Mouse (Mus musculus): ENCODE results near the gene Slc38a6. TPM values are rescaled to one million over a fixed set of nuclear protein-coding genes. Genes with fewer than 3 reads are reported as not detected.
A peak's percentile ranks its signal among the peaks of the same experiment; 100 is the strongest.

Slc38a6 gene
- 8.3 and 8.9 TPM in 2 replicates for total RNA-seq (2021)
- long read RNA-seq, experiment 1, partial matches to known transcripts: 1 of 1 reads
- long read RNA-seq, experiment 1, other reads (novel, unspliced or antisense): 0 of 1 reads
- long read RNA-seq, experiment 2, partial matches to known transcripts: 0 of 1 reads
- long read RNA-seq, experiment 2, other reads (novel, unspliced or antisense): 1 of 1 reads

DNA sequence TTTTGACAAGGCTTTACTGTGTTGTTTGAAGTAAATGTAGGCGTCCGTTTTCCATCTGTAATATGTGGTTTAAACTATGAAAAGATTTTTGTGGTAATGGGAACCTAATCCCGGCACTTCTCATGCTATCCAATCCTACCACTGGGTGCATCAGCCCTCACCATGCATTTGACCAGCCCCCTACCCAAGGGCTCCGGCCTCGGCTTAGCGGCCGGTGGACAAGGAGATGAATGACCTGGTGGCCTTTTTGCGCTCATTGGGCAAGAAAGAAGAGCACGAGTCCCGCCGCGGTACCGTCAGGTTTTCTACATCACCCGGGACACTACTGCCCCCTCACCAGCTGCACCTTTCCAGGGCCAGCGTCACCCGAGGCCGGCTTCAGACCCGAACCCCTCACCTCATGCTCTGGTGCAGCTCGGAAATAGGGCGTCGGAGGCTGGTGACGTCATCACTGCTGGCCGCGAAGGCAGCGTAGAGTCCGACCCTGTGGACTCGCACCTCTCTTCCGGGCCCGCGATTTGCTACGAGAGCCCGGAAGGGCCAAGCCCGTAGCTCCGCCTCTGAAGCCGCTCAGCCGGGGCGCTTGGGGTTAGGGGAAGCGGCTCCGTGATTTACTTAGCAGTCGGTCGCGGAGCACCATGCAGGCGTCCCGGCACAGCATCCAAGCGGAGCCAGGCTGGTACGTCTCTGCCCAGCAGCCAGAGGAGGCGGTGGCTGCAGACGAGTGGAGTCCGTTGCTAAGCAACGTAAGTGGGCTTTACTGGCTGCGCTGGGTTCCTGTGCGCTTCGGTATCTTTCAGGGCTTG, at the start of gene Slc38a6, which contains the start of gene Trmt5:
Slc38a6 (plus strand) TSS at position 493 of the 806 bp plus-strand sequence.
Trmt5 (minus strand) TSS at position 424 of the 806 bp plus-strand sequence.
- DNase-seq: peak; percentile 95

DNA sequence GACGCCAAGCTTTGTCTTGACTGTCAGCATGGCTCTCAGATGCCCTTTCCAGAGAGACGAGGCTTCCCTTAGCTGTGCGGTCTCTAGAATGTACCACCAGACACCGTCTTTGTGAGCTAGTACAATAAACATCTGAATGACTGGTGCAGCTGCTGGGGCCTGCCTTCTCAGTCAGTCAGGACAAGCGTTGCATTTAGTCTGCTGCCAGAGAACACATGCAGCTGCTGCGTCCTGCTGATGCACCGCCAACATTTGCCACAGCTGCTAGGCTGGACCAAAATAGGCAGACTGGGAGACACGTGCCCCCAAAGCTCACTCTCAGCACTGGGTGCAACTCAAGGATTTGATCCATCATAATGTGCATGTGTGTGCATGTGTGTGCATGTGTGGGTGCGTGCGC, 44.6 kb upstream of the Slc38a6 start:
- DNase-seq: no peak

DNA sequence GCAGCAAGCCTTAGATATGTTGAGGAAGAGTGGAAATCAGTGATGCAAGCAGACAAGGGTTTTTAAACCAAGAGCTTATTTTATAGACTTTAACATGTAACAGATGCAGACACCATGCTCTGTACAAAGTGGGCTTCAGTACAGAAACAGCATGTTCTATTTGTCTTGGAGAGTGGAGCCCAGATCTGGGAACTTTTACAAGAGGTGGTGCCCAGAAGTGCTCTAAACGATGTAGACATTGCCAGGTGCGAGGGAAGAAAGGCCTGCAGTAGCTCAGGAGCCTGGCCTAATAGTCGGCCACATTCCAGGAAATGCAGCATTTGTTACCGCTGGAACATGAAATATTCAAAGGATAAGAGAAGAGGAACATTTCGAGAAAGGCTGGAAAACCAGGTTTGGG, 40.9 kb upstream of the Slc38a6 start:
- DNase-seq: no peak

DNA sequence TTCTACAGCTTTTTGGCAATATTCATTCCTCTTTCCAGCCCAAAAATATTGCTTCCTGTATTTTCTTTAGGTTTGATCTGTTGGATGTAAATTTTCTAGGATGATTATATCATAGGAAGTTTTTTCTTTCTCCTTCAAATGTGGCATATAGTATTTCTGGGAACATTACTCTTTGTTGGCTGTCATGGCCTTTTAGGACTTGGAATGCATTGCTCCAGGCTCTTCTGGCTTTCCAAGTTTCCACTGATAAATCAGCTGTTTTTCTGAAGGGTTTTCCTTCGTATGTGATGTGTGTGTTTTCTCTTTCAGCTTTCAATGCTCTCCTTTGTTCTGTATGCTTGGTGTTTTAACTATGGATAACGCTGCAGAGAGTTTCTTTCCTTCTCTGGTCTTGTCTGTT, 31.6 kb upstream of the Slc38a6 start:
- DNase-seq: no peak

DNA sequence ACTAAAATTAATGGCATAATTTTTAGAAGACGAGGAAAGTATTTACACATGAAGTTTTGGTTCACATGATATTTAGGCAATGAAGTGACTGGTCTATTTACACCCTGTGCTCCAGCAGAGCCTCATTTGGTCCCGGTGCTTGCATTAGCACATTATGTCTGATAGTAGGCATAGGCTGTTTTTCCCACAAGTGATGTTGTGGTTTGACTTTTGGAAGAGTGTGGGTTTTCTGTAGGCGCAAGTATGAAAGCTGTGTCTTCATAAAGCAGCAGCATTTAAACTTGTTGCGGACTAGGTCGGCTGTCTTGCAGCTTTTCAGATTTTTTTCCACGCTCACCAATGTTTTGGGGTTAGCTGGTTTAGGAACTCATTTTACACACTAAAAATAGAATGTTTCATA, 27.3 kb upstream of the Slc38a6 start:
- no peak for DNase-seq

DNA sequence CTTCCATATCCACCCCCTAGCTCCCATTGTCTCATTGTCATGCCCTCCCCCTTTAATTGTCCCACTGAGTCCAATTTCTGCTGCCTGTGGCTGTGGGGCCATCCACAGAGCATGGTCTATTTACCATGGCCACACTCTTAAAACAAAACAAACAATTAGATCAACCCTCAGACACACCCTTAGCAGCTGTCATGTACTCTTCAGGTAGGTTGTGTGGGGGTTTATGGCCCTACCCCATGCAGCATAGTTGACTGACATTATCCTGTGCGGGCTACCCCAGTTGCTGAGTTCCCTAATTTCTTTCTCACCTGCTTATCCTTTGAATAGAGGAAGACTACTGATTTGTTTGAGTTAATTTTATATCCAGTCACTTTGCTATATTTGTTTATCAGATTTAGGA, 26.2 kb upstream of the Slc38a6 start:
- no peak for DNase-seq

DNA sequence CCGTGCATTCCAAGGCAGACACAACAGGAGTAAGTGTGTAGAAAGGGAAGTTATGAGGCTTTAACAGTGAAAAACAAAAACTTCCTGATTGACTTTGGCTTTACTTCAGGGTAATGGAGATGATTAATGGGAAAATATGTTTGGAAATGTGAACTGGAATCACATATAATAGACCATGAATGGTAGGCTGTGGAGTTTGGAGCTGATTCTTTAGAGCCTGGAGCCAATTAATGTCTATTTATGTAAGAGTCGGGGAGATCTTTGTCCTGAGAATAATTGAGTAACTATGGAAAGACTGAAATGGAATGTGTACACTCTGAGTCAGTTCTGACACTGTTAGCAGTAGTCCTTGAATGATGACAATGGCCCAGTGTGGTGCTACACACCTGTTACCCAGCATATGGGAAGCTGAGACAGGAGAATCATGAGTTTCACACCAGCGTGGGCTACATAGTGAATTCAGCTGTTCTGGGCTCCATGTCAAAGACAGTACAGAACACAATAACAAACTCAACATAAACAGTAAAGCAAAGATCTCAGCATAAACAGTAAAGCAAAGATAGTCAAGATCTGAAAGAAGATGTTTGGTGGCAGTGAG, 21.1 kb upstream of the Slc38a6 start:
- no peak for DNase-seq

DNA sequence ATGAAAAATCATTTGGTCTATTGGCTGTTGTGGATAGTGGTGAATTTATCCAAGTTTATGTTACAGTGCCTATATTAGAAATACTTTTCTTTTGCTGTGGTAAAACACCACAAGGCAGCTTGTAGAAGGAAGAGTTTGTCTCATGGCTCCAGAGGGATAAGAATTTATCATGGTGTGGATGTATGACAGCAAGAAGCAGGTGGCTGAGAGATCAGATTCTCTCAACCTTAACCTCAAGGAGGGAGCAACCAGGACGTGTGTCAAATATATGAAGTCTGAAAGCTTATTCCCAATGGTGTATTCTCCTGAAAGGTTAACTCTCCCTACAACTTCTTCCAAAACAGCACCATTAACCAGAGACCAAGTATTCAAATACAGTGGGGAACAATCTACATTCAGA, 20.0 kb upstream of the Slc38a6 start:
- DNase-seq: no peak

DNA sequence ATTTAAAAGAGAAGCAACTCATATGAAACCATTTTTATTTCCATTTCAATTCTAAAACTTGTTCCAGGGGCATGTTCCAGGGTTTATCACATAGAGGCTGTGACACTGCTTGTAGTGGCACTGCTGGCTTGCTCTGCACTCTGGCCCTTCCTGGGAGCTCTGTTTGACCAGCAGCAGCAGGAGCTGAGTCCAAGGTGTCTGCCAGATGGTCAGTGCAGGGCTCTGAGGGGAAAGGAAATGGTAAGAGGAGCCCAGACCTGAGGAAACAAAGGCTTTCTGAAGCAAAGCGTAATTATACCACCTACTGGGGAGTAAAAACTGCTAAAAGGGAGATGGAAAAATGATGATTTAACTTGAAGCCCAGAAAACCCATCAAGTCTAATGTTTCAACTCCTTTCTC, 18.1 kb upstream of the Slc38a6 start:
- DNase-seq: no peak

DNA sequence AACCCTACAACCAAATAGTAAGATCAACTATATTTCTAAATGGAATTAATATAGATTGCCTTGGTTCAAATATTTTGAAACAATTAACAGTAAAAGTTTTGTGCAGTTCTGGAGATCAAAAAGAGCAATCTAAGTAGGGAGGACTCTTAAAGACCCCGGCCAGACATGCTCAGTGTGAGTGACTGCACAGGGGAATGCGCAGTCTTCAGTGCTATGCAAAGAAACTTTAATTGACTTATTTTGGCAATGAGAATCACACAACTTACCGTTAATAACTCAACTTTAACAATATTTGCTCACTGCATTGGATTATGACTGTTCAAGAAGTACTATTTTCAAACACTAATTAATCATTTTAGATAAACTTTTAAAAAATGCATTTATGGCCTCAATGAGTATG, 17.0 kb upstream of the Slc38a6 start:
- no peak for DNase-seq

DNA sequence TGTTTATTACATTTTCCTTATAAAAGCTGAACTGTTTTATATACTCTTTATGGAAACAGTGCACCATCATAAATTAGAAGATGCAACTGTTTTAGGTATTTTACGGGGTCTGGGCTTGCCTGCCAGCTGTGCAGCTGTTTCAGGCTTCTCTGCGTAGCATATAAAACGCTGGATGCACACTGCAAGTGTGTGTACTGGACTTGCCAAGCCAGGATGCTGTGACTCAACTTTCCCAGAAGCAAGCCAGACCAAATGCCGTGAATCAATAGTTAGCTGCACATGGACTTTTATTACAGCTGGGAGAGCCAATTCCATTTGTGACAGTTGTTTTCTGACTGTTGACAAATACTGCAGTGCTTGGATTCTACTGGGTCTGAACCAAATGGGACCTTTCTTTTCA, 16.6 kb upstream of the Slc38a6 start:
- no peak for DNase-seq

DNA sequence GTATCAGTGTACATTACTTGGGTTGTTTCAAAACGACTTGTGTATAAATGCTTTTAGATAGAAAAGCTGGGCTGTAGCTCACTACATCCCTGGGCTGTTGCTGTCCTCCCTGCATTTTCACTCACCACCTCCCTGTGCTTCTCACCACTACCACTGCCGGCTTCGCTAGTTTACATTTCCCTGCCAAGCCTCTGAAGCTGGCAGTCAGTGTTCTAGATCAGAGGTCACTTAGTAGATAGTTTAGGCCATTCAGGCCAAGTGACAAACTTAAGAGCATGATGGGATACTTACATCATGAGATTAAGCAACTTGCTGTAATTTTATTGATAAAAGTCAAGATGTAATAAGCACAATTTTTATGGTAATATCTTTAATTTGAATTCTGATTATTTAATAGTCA, 11.7 kb upstream of the Slc38a6 start:
- DNase-seq: peak; percentile 16

DNA sequence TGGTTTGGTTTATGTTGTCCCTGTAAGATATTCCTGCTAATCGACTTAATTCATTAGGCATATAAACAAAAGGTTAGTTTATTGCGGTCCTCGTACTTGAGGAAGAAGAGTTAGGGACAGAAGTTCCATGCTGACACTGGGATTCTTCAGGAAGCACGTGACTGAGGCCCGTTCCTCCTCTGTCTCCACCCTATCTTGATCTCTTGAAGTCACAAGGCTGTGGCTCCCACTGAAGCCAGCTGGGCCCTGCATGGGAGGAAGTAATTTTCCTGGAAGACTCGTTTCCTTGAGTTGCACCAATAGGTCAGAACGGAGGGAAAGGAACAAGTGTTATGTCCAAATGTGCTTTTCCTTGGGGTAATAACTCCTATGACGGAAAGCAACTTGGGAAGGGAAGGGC, 1.0 kb downstream of the Slc38a6 start:
- peak; percentile 16 for DNase-seq

DNA sequence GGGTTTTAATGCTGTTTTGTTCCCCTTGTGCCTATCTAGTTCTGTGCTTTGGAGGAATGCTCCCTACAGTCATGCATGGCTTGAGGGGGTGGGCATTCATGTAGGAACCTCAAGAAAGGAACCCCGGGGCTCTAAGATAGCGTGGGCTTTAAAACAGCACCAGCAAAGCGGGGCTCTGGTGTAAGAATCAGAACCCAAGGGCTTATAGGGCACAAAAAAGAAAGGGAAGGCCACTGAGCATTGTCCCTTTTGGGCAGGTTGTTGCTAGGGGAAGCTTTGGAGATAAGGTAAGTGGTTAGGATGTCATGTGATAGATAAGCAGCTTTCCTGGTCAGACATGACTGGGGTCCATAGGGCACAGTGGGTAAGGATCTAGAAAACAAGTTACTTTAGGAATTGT, 2.0 kb downstream of the Slc38a6 start:
- no peak for DNase-seq

DNA sequence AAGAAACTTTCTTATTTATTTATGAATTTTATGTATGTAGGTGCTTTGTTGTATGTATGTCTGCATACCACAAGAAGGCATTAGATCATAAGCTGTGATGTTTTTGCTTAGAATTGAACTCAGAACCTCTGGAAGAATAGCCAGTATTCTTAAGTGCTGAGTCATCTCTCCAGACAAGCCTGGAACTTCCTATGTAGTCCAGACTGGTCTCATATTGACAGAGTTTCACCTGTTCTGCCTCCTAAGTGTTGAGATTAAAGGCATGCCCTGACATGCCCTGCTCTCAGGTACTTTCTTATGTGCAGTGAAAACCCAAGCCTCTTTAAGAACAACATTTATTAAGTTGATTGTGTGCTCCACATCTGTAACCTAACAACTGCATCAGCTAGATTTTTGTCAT, 8.3 kb downstream of the Slc38a6 start:
- no peak for DNase-seq

DNA sequence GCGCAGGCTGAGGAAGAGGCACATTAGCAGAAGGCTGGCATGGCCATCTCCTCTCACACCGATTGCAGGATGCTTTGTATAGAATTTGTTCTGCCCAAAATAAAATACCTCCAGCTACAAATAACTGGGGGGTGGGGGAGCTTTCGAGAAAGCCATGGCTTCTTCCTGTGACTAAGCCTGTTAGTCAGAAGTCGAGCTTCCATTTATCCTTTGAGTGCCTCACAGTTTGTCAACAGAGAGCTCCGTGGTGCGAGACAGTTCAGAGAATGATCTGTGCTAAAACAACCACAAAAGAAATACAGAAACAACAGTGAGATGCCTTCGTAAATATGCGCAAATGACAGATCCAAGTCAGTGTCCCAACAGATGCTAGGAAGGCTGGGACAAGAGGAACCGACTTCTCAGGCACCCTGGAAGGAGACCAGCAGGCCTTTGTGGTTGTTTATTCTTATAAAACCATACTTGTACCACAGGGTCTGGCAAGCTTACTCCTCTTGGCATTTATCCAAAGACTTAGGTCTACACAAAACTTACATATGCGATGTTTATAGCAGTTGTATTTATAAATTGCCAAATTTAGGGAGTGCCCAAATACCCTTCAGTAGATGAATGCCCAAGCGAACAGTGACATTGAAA, 9.0 kb downstream of the Slc38a6 start:
- DNase-seq: no peak

DNA sequence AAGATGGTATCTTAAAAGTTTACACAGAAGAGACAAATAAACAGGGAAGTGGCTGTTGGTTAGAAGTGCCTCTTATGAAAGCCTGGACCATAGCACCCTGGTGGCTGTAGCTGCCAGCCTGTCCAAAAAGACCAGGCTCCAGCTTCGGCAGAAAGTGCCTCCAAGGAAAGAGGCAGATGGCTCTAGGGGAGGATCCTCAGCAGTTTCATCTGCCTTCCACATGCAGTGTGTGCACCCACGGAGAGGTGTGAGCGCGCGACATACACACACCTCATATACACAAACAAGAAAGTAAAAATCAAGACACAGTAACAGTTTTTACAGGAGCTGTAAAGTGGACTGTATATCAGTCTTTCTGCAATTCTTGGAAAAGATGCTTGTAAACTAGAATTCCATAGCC, 12.0 kb downstream of the Slc38a6 start:
- DNase-seq: no peak

DNA sequence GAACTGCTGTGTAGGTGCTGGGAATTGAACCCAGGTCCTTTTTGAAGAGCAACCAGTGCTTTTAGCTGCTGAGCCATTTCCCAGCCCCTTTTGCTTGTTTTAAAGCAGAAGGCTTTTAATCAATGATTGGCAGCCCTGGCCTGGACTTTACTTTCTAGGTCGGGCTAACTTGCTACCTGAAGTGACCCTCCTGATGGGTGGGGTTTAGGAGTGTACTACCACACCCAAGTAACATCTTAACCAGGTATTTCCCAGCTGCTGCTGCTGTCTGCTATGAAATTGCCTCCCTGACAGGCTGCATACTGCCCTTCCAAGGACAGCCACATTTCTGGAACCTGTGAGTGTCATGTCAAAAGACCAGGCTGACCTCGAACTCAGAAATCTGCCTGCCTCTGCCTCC, 14.0 kb downstream of the Slc38a6 start:
- no peak for DNase-seq

DNA sequence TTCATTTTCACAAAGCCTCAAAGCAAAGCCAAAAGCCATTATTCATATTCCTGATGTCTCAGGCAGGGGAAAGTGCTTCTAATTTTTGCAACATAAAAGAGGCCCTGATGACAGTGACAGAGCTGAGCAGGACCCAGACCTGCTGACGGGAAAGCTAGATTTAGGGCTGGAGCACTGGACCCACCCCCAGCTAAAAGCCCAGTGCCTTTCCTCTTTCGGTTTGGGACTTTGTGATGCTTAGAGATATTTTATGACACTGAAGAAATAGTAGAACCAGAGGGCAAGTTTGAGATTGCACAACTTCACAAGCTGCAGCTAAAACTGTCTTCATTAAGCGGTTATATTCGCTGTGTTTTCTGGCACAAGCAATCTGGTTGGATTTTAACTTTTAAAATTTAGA, 18.1 kb downstream of the Slc38a6 start:
- DNase-seq: peak; percentile 34

DNA sequence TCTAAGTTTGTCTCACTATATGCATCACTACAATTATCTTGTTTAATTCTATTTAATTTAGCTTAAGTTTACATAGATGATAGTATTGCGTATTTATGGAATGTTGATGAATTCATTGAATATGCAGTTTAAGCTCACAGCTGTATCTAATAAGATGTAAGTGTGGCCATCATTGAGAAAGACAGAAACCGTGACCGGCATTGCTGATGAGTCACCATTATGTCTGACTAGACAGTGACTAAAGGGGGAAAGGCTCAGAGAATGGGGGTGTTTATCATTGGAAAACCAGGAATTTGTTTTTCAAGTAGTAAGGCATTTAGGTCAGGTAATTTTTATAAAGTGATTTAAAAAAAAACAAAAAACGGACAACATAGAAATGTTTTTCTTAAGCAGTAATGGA, 21.2 kb downstream of the Slc38a6 start:
- DNase-seq: no peak

DNA sequence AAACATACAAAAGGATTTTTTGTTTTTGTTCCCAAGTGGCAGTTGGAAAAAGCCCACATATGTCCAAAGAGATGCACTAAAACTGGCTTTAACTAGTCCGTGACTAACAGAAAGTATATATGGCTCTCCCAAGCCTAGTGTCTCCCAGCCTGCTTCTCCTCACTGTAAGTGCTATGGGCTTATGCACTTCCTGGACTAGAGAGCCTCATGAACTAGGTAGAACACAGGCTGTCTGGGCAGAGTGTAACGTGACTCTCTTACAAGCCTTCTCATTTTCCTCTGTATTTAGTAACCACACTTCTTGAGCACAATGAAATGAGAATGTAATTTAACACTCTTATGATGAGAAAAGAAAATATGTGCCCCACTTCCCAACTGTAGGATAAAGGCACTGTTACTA, 22.1 kb downstream of the Slc38a6 start:
- no peak for DNase-seq

DNA sequence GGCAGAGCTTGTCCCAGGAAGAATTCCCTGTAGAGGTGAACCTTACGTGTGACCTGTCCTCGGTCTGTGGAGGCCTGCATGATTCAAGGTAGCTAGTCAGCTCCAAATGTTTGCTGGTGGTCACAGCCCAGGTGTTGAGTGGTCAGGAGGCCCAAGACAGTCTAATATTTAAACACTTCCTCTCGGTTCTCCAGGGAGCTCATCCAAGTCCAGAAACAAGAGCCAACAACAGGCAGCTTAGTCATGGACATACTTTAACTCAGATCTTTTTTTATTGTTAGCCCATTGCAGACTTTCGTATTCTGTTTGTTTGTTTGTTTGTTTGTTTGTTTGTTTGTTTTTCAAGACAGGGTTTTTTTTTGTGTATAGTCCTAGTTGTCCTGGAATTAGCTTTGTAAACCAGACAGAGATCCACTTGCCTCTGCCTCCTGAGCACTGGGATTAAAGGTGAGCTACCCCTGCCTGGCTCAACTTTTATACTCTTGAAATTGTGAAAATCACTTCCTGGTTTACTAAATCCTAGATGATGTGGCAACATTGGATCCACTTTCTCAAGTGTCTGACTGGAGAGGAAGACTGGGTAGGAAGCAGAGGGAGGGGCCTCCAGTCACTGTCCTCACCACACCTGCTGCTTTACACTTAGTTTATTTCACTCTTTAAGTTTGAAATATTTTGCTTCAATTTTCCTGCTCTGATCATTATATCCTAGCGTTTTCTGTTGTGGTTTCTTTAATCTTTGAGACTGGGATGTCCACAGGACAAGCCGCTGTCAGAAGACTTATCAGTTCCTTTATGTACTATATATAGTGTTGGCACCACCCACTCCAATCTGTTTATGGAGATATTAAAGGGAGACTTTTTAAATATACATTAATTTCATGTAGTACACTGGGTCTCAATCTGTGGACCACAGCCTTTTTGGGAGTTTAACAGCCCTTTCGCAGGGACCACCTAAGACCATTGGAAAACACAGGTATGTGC, 31.4 kb downstream of the Slc38a6 start:
- no peak for DNase-seq
